Mouse (Mus musculus): Measurements from ENCODE around the gene Tm9sf1.

Gene Tm9sf1

GRCm38 (mm10) chr14:55590748-55591330, 52.8 kb downstream of the Tm9sf1 start, which contains the start of gene Psme2:
Psme2 (minus strand) TSS chr14:55591113.
- peak; percentile 89 for DNase-seq (ENCODE audit: low spot score)

GRCm38 (mm10) chr14:55589771-55590448, 53.7 kb downstream of the Tm9sf1 start:
- no peak for DNase-seq (ENCODE audit: low spot score)

GRCm38 (mm10) chr14:55589271-55589670, 54.3 kb downstream of the Tm9sf1 start:
- DNase-seq (ENCODE audit: low spot score) = no peak

- no peak for DNase-seq (ENCODE audit: low spot score)
Observed at GRCm38 (mm10) chr14:55586149-55586548, 57.5 kb downstream of the Tm9sf1 start.

Measured in ovary, postnatal 36 days (tissue).